Mouse (Mus musculus) spleen, adult 2 months (tissue): Measurements from ENCODE around the gene Rplp2.

Experiments used
- CTCF ChIP-seq: fragments of 200-500 bp; IDR thresholded peaks from 2 replicates; pipeline ENCODE4 v1.5.1; 2011; ENCODE audit warnings: mild to moderate bottlenecking, inconsistent platforms; ENCODE audit not compliant: insufficient read depth, insufficient read length, insufficient replicate concordance; ENCODE audit errors: extremely low read depth
- POLR2A ChIP-seq: fragments of 200-500 bp; IDR thresholded peaks from 2 replicates; pipeline ENCODE4 v1.6.1; 2011; ENCODE audit warnings: low read depth, low read length, inconsistent platforms

DNA sequence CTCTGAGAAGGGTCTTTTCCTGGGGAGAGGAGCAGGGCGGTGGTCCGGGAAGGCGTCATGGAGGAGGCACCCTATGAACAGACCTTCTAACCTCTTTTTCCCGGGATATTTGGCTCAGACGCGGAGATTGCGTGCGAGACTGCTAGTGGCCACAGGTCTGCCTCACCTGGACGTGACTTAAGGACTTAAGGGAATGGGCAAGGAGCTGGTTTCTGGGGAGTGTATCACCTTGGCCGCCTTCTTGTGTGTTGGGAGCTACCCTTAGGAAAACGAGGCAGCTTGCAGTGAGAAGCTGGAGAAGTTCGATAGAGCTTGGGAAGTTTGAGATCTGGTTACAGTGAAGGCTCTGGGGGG lies 28.6 kb downstream of the Rplp2 start:
- TF ChIP-seq CTCF (no peak), POLR2A (no peak)
